Mouse (Mus musculus) C2C12 (cell line): ENCODE results near the gene Mtf1.

Source experiments
- CEBPB ChIP-seq: IDR thresholded peaks from one replicate; pipeline ENCODE4 v1.6.1; 2011; ENCODE audit warnings: low read depth, mild to moderate bottlenecking, control low read depth, moderate library complexity
- CTCF ChIP-seq: IDR thresholded peaks from one replicate; pipeline ENCODE4 v1.5.1; 2011; ENCODE audit not compliant: control insufficient read depth, insufficient read depth, insufficient read length
- MYOG ChIP-seq: IDR thresholded peaks from one replicate; pipeline ENCODE4 v1.6.1; 2011; ENCODE audit not compliant: control insufficient read depth, insufficient read length; ENCODE audit errors: extremely low read depth

DNA sequence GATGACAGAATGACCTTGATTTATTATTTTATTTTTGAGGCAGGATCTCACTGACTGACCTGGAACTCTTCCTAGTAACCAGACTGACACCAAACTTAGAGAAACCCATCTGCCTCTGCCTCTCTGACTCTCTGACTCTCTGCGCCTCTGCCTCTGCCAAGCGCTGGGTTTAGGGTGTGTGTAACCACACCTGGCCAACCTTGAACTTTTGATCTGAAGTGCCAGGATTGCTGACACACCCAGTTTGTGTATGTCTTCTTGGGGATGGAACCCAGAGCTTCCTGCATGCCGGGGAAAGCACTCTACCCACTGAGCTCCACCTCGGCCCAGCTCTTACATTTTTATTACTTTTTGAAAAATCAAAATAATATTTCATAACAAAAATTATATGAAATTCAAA, 16.9 kb downstream of the Mtf1 start:
- TF ChIP-seq MYOG = no peak
- TF ChIP-seq CTCF = no peak
- TF ChIP-seq CEBPB = no peak
